Mouse (Mus musculus): ENCODE results near the gene Lrrc45.
"Not testable (repeated sequence)": the region's sequence is repeated elsewhere in the genome, so short reads cannot be mapped to it uniquely, and the experiment has no call there.

The Lrrc45 gene

DNA sequence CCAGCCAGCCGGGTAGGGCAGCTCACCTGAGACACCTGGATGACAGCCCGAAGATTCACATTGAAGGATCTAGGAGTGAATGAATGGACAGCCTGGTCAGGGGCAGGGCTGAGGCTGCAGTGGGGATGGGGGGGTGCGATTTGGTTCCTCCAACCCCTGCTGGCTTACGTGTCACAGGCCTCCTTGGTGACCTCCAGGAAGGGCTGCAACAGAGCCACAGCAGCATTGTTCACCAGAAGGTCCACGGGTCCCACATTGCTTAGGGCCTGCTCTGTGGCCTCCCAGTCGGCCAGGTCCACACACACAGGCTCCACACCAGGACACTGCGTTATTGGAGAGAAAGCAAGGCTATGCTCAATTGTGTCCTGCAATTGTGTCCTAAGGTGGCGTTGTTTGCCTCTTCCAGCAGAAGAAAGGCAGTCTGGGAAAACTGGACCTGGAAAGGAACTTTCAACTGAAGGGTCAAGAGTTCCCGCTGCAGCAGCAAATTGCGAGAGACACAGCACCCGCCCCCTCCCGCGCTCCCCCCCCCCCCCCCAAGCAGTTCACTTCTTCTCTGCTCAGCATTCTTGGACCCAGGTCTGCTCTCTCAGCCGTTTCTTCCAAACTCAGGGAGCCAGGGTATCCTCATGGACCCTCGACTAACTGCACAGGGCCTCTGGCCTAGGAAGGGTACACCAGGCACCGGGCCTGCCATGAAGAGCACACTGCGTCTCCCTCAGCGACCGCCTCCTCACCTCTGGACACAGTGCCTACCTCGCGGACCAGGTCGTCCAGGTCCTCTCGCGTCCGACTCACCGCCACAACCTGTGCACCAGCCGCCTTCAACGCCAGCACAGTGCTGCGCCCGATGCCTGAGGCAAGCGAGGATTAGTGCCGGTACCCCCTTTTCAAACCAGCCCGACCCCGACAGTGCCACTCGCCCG, 12.8 kb downstream of the Lrrc45 start:
- DNase-seq (ENCODE audit: low spot score in 2 of 2): no peak

DNA sequence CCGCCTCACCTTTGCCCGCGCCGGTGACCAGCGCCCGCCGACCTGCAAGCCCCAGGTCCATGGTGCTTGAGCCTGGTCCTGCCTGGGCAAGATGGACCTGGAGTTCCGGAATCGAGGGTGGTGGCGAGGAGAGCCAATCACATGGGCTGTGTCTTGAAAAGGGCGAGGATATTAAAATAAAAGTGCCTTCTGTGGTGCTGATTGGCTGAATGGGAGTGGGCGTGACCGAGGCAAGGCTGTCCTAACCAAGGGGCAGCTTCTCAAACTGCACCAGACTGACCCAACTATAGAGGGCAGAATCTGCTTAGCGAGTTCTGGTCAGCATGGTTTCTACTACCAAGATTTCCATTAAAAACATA, 13.4 kb downstream of the Lrrc45 start, which contains the start of gene Dcxr:
Dcxr (minus strand) TSS at position 113 of the 359 bp plus-strand sequence.
- peak; percentile 77 to 81 for DNase-seq (ENCODE audit: low spot score in 2 of 2)

DNA sequence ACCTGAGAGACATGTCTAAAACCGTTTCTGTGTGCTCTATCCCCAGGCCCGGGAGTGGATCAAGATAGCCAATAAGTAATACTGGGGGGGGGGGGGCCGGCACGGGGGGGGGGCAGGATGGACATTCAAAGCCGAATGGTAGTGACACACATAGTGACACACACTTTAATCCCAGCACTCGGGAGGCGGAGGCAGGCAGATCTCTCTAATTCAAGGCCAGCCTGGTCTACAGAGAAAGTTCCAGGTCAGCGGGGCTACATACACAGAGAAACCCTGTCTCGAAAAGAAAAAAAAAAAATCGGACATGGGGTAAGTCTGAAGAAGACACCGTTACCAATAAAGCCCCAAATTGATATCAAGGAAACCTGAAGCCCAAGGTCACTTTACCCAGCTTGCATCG, 13.8 kb downstream of the Lrrc45 start:
- DNase-seq (ENCODE audit: low spot score in 2 of 2): no peak

- no peak for DNase-seq (ENCODE audit: low spot score in 2 of 2)
Measured at GRCm38 (mm10) chr11:120728530-120729240, 15.0 kb downstream of the Lrrc45 start.

DNA sequence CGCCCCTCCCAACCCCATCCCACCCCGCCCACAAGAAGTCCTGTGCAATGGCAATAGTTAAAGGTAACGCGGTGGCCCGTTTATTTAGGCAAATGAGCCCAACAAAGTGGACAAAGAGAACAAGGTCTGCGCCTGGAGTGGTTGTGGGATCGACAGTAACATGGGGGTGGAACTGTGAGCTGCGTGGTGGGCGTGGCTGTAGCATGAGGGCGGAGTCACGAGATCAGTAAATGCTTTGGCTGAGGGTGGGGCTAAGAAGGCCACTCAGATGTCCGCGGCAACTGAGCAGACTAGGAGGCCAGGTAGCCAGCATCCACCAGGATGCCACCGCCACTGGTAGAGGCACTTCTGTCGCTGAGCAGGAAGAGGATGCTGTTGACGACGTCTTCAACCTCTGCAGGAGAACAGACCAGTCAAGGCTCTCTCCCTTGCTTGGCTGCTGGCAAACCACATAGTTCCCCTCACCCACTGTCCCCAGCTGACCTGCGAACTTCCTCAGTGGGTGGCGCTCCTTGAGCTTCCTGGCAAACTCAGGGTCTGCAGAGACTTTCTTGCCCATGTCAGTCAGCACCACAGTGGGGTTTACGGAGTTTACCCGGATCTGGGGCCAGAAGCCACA, 15.8 kb downstream of the Lrrc45 start:
- DNase-seq (ENCODE audit: low spot score in 2 of 2): peak in 1 of 2 experiments; percentile 47

DNA sequence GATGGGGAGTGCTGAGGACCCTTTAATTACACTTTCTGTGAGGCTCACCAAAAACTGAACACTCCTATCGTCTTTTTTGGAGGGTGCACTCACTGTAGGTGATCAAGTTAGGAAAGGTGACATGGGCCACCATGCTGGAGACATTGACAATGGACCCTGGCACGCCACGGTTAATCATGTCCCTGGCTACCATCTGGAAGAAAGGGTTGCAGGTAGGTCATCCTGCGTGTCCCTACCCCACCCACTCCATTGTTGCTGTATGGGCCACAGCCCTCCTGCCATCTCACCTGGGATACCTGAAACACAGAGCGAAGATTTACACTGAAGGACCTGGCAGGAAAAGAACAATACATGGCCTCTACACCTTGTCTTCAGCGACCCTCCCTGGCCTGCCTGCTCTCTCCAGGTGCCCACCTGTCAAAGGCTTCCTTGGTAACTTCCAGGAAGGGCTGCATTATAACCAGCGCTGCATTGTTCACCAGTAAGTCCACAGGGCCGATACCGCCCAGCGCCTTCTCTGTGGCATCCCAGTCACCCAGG, 16.7 kb downstream of the Lrrc45 start:
- peak in 1 of 2 experiments; percentile 57 for DNase-seq (ENCODE audit: low spot score in 2 of 2)

DNA sequence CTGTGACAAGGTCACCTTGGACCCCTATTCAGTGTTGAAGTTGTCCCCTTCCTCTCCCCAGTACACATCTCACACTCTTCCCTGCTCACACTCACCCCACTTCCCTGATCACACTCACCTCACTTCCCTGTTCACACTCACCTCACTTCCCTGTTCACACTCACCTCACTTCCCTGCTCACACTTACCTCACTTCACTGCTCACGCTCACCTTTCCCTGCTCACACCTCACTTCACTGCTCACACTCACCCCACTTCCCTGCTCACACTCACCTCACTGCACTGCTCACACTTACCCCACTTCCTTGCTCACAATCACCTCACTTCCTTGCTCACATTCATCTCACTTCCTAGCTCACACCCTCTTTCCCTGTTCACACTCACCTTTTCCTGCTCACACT, 17.7 kb downstream of the Lrrc45 start:
- DNase-seq (ENCODE audit: low spot score in 2 of 2): peak in 1 of 2 experiments; percentile 44

- peak; percentile 11 to 53 for DNase-seq (ENCODE audit: low spot score in 2 of 2)
Measured at GRCm38 (mm10) chr11:120731858-120732680, 18.3 kb downstream of the Lrrc45 start, which contains the start of gene Cbr2. Gene Cbr2 (minus strand): TSS chr11:120732114.

GRCm38 (mm10) chr11:120733521-120733920, 19.8 kb downstream of the Lrrc45 start:
- DNase-seq (ENCODE audit: low spot score in 2 of 2): peak; percentile 12 to 53

GRCm38 (mm10) chr11:120736424-120736823, 22.7 kb downstream of the Lrrc45 start:
- peak in 1 of 2 experiments; percentile 51 for DNase-seq (ENCODE audit: low spot score in 2 of 2)

GRCm38 (mm10) chr11:120740981-120741380, 27.3 kb downstream of the Lrrc45 start:
- no peak for DNase-seq (ENCODE audit: low spot score in 2 of 2)

DNA sequence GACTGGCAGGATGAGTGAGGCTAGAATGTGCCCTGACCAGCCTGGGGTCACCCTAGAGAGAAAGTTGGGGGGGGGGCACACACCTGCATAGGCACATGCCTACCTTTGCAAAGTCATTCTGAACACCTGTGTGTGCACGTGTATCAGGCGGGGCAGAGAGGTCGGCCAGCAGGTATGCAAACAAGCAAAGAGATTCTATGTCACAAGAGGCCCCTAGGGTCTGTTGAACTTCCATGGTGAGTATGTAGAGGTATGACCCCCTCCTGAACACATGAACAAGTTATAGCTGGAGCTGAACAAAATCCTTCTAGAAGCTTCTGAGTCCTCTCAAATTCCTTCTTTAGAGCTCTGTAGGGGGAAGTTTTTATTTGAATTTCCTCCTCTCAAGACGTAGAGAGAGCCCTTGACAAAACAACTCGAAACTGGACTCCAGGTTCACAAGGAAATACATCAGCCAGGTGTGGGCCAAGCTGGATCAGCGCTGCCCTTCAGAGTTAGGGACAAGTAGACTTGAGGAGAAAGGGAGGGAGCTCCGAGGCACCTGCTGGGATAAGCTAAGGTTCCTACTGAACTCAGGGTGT, 30.5 kb downstream of the Lrrc45 start:
- no peak for DNase-seq (ENCODE audit: low spot score in 2 of 2)

DNA sequence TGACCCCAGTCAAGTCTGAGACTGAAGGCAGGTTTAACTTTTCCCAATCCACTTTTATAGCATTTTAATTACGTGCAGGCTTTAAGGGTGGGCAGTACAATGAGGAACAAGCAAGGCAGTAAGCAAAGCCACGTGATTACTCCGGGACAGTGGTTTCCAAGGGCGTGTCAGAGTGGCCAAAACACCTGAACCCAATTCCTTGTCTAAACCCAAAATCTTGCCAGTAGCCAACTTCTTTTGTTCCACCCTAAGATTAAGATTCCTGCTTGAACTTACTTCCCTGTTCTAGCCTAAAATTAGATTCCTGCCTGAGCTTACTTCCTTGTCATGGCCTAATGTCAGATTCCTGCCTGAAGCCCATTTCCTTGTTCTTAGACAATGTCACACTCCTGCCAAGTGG, 34.2 kb downstream of the Lrrc45 start:
- no peak for DNase-seq (ENCODE audit: low spot score in 2 of 2)

DNA sequence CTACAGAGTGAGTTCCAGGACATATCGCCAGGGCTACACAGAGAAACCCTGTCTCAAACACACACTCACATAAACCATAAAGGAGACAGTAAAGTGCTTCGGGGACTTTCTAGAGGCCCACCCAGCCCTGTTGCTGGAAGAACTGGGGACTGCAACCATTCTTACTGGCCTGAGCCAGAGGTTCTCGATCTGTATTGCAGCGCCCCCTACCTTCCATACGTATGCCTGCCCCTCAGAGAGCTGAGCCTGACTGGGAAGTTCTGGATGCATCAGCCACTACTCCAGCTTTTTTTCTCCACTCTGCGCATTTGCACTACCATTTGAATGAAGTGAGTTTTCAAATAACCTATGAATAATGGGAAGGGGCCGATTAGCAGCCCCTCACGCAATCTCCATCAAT, 35.7 kb downstream of the Lrrc45 start:
- DNase-seq (ENCODE audit: low spot score in 2 of 2): no peak

GRCm38 (mm10) chr11:120751606-120752005, 37.9 kb downstream of the Lrrc45 start:
- no peak for DNase-seq (ENCODE audit: low spot score in 2 of 2)

- DNase-seq (ENCODE audit: low spot score in 2 of 2): no peak
Measured at GRCm38 (mm10) chr11:120760236-120760635, 46.5 kb downstream of the Lrrc45 start.

DNA sequence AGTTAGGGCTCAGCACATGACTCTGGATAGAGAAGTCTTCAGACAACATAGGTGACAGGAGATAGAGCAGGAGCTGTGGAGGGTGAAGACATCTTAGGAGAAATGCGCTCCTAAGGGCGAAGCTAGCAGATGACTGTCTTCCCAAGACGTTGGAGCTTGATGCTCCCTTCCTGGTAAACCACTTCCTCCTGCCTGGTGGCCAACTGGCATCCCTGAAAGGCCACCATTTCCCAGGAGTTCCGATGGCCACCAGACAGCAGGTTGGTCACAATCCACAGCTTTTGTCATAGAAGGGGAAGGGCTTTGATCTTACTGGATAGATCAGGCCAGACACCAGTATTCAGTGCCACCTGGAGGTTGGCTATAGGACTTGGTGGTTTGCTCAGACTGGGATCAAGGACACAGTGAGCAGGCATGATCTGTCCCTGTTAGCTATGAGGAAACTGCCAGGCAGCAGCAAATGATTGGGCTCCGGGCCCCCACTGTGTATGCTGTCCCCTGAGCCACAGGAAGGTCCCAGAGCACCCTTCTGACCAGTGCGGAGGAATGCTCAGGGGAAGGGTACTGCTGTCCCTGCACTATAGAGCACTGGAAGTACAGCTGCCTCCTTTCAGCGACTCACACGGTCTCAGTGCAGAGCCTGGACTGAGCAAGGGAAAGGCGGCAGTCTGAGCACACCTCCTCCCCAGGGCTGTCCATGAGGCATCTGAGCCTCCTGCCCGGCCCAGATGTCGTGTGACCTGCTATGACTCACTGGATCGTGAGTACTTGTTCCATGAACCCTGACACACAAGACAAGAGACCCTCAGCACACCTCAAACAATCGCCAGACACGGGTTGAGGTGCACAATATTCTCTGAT, 48.3 kb downstream of the Lrrc45 start:
- DNase-seq (ENCODE audit: low spot score in 2 of 2): no peak

- DNase-seq (ENCODE audit: low spot score in 2 of 2): not testable (repeated sequence)
Measured at GRCm38 (mm10) chr11:120762672-120763041, 48.9 kb downstream of the Lrrc45 start, which contains the start of gene Hmga1b. Gene Hmga1b (plus strand): TSS chr11:120762794.

DNA sequence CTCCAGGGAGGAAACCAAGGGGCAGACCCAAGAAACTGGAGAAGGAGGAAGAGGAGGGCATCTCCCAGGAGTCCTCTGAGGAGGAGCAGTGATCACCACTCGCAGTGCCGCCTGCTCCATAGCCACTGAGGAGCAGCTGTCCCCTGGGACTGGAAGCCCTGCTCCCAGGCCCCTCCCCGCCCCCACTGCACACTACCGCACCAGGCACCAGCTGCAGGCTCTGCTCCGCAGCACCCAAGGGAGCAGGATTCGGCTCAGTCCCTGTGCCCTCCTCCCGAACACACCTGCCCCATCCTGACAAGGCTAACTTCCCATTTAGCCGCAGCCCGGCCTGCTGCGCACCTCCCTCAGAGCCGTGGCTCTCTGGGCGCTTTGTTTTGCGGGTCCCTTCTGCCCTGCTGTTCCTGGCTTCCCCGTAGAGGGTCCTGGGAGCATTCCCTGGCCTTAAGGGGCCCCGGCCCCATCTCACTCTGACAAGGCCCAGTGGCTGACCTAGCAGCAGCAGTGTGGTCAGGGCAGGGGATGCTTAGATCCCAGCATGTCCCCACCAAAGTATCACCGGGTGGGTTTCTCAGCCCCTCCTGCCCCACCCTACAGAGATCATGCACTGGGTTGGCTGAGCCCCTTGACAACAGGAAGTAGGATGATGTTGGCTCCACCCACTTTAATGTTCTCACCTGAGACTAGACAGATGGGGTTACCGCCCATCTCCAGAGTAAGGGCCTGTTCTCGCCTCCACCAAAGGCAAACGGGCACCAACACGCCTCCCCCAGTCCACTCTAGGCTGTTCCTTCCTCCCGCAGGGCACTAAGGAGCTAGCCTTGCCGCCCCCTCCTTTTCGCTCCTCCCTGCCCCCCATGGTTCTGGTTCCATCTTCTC, 49.6 kb downstream of the Lrrc45 start:
- not testable (repeated sequence) for DNase-seq (ENCODE audit: low spot score in 2 of 2)

Measured in spleen, postnatal 4 days (tissue).